Mouse (Mus musculus) neural tube, embryonic 15.5 days (tissue): ENCODE data around the gene Evc. TPM values are rescaled to one million over a fixed set of nuclear protein-coding genes. Genes with fewer than 3 reads are reported as not detected.

ENCODE experiments used
- ATAC-seq: fragments of 200-750 bp; cut with Nextera tagmentation; 2 replicates; pipeline ENCODE4 v1.8.0; 2017; ENCODE audit warnings: mild to moderate bottlenecking, moderate TSS enrichment, moderate library complexity; ENCODE audit not compliant: low FRiP score
- H3K27ac ChIP-seq: fragments of 300-500 bp; sonication (generic); replicated peaks from 2 replicates; pipeline ENCODE4 v1.5.1; 2015; ENCODE audit warnings: mild to moderate bottlenecking, inconsistent platforms
- H3K27me3 ChIP-seq: fragments of 300-500 bp; sonication (generic); replicated peaks from 2 replicates; pipeline ENCODE4 v1.6.1; 2015; ENCODE audit warnings: inconsistent platforms
- H3K36me3 ChIP-seq: fragments of 300-500 bp; sonication (generic); 2 replicates; pipeline ENCODE4 v1.6.1; 2015; ENCODE audit warnings: inconsistent platforms
- H3K4me1 ChIP-seq: fragments of 300-500 bp; sonication (generic); 2 replicates; pipeline ENCODE4 v1.6.1; 2015; ENCODE audit warnings: inconsistent platforms
- H3K4me2 ChIP-seq: fragments of 300-500 bp; sonication (generic); 2 replicates; pipeline ENCODE4 v1.6.1; 2015; ENCODE audit warnings: inconsistent platforms, mild to moderate bottlenecking, moderate library complexity
- H3K4me3 ChIP-seq: fragments of 300-500 bp; sonication (generic); replicated peaks from 2 replicates; pipeline ENCODE4 v1.5.1; 2015; ENCODE audit warnings: mild to moderate bottlenecking, inconsistent platforms
- H3K9ac ChIP-seq: fragments of 300-500 bp; sonication (generic); replicated peaks from 2 replicates; pipeline ENCODE4 v1.6.1; 2015; ENCODE audit warnings: mild to moderate bottlenecking, inconsistent platforms
- H3K9me3 ChIP-seq: fragments of 300-500 bp; sonication (generic); replicated peaks from 2 replicates; pipeline ENCODE4 v1.6.1; 2016; ENCODE audit warnings: inconsistent platforms
- WGBS: fragments of 180-500 bp; shearing (Covaris S2); methylation state at CpG from one replicate; pipeline ENCODE4 v1.1.7; 2015; ENCODE audit warnings: mixed read lengths; 5-methylcytosine and 5-hydroxymethylcytosine counted together
- polyA plus RNA-seq: library from polyadenylated mRNA; unstranded; fragments of >200 nt; fragmentation: Nextera tagmentation; extraction: Ambion mirVana; gene quantifications from 2 replicates; pipeline ENCODE4 v1.2.1, GENCODE M21; 2015

The Evc gene
- polyA plus RNA-seq, 1 experiment from 2014 or later = 4.4 TPM

GRCm38 (mm10) chr5:37241224-37241623, 95.5 kb downstream of the Evc start:
- peak overlapping the region; percentile 90 for H3K4me2 ChIP-seq
- H3K27ac ChIP-seq = peak overlapping the region; percentile 96
- 0 out of 2 replicates have a peak, but pooled peaks cover 5% of the 10 kb centered on the region for H3K27me3 ChIP-seq
- no peaks in the 10 kb centered on the region for H3K36me3 ChIP-seq
- peaks cover 53% of the 10 kb centered on the region for H3K4me1 ChIP-seq
- WGBS = 4% methylated on average over 9 of the region's 9 CpGs
- H3K9me3 ChIP-seq = no peaks in the 10 kb centered on the region
- H3K9ac ChIP-seq = peak overlapping the region; percentile 78
- peak; percentile 5 for ATAC-seq
- peak overlapping the region; percentile 62 for H3K4me3 ChIP-seq

- Histone ChIP-seq H3K9ac (no peak overlapping the region), H3K4me2 (no peak overlapping the region), H3K27me3 (0 out of 2 replicates have a peak, but pooled peaks cover 5% of the 10 kb centered on the region), H3K36me3 (no peaks in the 10 kb centered on the region), H3K27ac (no peak overlapping the region), H3K4me3 (no peak overlapping the region), H3K9me3 (no peaks in the 10 kb centered on the region), H3K4me1 (peaks cover 50% of the 10 kb centered on the region)
- 3% methylated on average over 5 of the region's 5 CpGs for WGBS
- no peak for ATAC-seq
Measured at GRCm38 (mm10) chr5:37240550-37240949, 96.1 kb downstream of the Evc start.

Other genes starting within 250 kb of the Evc start
- 679 and 807 TPM in 2 replicates for gene Crmp1, start 95.0 kb downstream of the Evc start, polyA plus RNA-seq
- 5.3 and 6.8 TPM in 2 replicates for gene Evc2, start 1.6 kb upstream of the Evc start, polyA plus RNA-seq